Mouse (Mus musculus) activated CD4-positive, CD25-positive, alpha-beta regulatory T cell, adult 4 months (primary cell): ENCODE results near the gene Edn1. TPM values are rescaled to one million over a fixed set of nuclear protein-coding genes. Genes with fewer than 3 reads are reported as not detected.

Experiments used
- ATAC-seq: one replicate; pipeline ENCODE4 v1.8.0; 2017
- polyA plus RNA-seq, 2 experiments: library from polyadenylated mRNA; unstranded; fragments of 100-300 nt; shearing (Covaris generic); gene quantifications; one replicate each; pipeline ENCODE4 v1.2.1; 2017

Edn1 gene
- not detected for polyA plus RNA-seq

DNA sequence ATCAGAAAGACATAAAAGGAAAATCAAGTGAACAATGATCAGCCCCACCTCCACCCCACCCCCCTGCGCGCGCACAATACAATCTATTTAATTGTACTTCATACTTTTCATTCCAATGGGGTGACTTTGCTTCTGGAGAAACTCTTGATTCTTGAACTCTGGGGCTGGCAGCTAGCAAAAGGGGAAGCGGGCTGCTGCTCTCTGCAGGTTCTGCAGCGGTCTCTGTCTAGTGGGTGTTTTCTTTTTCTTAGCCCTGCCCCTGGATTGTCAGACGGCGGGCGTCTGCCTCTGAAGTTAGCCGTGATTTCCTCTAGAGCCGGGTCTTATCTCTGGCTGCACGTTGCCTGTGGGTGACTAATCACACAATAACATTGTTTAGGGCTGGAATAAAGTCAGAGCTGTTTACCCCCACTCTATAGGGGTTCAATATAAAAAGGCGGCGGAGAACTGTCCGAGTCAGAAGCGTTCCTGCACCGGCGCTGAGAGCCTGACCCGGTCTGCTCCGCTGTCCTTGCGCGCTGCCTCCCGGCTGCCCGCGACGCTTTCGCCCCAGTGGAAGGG is at the start of gene Edn1:
Gene Edn1, plus strand, starts transcription at position 316 of the 561 bp plus-strand sequence.
- ATAC-seq = peak; percentile 46

DNA sequence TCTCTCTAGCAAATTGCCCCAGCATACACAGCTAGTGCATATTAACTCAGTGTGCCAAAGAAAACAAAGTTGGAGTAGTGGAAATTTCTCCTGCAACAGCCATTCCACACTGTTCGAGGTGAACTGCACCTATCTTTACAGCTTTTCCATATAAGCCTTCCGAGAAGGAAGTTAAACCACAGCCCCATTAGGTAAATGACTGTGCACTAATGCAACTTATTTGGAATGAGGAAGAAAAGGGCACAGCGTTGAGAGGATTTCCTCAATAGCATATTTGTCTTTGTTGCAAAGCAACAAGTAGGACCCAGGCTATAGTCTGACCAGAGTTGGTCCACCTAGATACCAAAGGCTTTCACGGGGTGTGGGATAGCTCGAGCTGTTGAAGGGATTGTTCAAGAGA is 47.5 kb upstream of the Edn1 start:
- ATAC-seq = no peak

DNA sequence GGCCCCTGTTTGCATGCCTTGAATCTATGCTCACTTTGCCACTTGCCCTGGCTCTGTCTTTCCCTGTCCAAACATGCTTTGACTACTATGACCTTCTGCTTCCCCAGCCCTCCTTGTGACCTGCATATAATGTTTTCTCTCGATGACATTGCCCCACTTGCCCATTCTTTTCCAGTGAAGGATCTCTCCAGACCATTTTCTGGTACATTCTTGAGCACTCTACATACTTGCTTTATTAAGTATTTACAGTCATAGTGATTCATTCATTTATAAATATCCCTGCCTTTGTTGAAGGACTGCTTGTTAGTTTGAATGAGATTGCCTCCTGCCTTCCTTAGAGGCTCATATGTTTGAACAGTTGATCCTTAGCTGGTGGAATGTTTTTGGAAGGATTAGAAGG is 46.2 kb upstream of the Edn1 start:
- ATAC-seq = no peak

DNA sequence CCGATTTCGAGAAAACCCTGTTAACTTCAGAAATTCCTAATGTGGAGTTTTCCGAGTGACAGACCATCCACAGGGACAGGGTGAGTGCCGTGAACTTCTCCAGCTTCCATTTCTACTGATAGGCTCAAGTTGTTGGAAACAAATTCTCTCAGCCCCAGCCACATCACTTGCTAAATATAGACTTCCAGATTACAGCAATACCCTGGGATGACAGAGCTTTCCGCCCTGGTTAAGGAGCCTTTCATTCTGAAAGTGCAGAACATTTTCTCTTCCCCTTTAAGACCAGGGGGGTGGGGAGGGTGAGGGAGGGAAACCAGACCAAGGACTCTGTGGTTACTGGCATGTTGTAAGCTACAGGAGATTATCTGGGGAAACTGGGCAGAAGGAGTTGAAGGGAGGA is 42.9 kb upstream of the Edn1 start:
- no peak for ATAC-seq

DNA sequence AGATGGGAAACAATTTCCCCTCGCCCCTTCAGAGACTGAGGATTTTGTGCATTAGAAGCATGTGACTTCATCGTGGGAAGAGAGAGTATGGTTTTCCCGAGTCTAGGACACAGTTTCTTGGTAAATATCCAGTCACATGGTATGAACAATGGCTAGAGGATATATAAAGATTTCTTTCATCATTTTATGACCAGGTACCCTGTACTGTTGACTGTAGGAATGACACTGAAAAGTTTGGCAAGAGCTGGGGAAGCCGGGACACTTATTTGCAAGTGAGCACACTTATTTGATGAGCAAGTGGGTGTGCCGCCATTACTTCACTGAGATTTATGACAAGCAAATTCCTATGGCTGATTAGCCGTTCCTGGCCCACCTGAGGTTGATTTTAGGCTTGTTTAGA is 40.6 kb upstream of the Edn1 start:
- ATAC-seq = no peak

DNA sequence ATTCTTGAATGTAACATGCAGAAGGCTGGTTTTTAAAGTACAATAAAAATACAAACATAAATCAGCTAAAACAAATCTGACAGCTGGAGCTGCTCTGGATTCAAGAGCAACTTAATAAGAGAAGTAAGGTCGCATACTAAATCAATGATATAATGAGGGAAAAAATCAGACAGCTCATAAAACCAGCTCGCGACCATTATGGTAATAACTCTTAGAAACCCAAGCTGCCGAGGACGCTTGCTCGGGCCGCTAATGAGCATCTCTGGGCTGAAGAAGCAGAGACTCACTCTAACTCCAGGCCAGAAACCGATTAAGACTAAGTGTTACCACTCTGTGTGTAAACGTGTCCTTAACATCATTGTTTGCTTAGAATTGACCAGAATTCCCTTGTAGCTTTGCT is 31.2 kb upstream of the Edn1 start:
- no peak for ATAC-seq

DNA sequence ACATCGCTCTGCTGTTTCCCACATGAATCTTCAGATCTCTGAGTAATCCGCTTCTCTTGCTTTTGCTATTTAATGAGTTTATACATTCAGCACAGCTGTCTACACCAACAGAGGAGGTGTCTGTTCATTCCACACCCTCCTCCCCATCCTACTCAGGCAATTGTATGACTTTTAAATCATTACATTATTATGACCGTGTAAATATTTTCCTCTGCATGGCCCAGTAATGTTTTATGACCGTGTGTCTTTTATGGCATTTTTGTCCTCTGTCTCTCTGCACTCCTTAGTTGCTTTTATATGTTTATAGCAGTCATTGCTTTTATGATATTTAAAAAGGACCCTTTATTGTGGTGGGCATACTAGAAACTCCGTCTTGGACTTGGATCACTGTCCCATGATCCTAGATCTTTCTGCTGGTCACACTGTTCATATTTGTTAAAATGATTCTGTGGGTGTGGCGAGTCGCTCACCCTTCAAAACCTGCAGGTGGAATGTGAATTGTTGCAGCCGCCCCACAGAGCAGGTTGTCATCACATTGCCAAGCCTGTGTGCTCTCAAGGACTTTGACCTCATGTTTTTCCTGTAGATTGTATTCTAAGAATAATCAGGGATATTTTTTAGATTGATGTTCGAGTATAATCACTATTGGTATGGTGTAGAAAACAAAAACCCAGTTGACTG is 24.4 kb upstream of the Edn1 start:
- no peak for ATAC-seq

DNA sequence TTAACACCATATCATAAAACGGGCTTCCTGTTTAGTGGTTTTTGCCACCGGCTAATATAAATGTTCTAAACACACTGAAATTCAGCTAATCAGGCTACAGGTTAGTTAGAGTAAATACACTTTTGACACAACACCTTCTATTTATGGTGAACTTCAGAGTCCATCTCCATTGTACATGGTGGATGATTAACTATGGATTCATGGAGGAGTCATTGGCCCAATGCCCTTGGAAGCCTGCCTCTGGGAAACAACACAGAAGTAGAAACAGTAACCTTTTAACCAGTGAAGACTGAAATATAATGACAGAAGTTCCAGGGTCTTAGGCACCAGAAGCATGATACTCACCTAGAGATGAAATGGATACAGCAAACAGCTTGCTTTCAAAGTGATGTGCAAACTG is 23.5 kb upstream of the Edn1 start:
- ATAC-seq = no peak

DNA sequence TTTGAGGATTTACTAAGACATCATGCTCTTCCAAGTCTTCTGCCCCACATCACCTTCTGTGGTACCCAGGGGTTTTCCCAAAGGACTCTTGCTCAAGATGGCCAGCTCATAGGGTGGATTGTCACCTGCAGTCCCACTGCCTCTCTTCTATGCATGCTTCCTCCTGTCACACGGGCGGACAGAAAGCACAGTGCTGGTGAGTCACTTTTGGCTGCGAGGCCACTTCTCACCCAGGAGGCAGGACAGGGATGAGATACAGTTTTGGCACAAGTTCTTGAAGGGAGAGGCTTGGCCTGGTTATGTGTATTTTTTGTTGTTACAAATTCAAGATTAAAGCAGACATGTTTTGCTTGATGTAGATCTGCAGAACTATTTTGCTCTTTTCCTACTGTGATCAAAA is 15.4 kb upstream of the Edn1 start:
- no peak for ATAC-seq

DNA sequence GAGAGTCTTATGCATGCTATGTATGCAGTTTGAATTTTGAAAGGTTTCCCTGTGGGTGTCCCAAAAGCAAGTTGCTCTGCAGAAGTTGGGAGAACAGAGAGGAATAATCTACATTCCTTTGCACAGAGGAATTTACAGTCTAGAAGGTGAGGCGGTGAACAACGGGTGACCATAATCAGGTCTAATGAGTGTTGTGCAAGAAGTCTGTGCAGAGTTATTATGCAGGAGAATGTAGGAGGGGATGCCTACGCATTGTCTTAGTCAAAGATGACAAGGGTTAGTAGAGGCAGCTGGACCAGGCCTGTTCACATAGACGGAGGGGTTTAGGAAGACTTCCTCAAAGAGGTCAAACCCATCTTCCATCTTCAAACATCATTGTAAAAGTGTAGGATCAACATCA is 14.5 kb upstream of the Edn1 start:
- no peak for ATAC-seq

DNA sequence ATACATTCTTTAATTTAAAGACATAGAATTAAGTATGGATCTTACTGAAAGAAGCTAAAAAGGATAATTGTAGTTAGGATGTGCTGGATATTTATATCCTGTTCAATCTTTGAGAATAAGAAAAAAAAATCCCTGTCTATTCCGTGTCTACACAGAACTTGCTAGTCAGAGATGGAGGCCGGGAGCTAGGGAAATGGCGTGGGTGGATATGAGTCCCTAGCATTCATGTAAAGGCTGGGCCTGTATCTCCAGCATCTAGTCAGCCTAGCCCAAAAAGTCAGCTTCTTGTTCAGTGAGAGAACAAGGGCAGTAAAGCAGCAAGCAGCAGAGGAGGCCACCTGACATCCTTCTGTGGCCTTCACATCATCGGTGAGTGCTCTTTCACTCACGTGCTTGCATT is 8.7 kb upstream of the Edn1 start:
- no peak for ATAC-seq

DNA sequence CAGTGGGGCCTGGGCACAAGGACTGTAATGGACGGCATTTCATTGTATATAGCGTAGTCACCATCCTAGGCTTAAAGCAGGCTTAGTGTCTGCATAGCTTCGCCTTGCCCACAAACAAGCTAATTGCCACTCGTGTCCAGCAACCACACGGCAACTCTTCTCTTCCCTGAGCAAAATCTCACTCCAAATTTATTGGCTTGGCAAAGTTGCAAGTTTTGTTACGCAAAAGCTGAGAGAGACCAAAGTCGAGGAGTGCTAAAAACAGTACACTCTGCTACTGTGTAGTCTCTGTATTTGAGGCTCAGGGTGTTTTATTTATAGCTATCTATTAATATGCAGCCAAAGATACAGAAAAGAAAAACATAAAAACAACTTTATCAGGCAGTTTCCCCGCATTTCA is 3.0 kb upstream of the Edn1 start:
- ATAC-seq = no peak

DNA sequence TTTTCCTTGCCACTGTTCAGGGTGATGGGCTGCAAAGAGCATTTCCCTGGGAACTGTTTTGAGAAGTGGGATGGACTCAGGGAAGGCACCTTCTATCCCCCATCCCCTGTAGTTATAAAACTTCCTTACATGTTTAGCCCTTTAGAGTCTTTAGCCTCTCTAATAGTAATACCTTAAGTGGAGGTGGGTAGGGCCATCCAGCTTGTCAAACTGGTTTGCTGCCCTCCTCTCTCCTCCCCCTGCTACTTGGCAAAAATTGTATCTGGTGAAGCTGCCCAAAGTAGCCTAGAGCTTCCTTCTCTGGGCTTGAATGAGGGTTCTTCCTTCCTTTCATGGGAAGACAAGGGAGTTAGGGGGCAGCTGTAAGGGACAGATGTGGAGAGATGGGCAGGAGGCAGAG is 2.5 kb upstream of the Edn1 start:
- ATAC-seq = no peak

DNA sequence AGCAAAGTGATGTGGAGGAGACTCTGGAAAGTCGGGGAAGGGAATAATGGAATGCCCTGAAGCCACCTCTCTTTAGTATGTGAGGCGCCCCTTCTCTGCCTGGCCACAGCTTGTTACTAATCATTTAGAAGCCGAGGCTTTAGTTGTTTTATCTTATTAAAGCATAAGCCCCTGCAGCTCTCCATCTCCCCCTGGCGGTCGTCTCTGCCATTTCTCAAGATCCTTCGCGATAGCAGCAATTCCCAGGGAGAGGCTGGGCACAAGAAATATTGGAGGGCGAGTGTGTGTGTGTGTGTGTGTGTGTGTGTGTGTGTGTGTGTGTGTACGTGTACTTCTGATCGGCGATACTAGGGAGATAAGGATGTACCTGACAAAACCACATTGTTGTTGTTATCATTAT is 709 bp upstream of the Edn1 start:
- ATAC-seq = no peak

DNA sequence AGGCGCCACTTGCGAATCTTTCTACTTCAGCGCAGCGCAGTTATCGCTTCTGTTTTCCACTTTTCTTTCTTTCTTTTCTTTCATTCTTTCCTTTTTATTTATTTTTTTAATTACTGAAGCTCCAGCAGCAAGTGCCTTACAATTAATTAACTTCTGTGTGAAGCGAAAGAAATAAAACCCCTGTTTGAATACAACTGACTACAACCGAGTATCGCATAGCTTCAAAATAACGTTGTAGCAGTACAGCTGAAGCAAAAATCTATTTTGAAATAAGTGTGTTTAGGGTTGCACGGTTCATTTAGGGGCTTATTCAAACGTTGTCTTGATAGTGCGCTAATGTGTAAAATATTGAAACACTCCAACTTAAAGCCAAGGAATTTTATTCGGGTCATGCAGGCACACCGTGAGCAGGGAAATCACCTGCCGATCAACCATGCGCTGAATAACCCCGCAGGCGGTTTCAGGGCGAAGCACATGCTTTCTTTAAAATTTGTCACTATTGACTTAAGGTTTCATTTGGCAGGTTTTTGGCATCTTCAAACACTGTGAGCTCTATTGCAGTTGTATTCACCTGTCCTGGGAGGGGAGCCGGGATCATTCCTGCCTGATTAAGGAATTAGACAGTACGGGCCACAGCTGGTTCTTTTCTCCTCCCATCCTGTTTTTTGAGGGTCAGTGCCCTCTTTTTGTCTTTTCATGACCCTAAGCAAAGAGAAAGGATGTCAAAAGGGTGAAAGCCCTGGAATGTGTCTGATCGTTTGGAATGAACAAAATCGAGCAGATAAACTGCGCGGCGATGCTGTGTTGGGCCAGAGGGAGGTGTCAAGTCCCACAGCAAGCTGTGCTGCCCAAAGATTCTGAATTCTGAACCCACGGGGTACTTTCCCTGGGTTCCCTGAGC is 935 bp downstream of the Edn1 start:
- no peak for ATAC-seq

DNA sequence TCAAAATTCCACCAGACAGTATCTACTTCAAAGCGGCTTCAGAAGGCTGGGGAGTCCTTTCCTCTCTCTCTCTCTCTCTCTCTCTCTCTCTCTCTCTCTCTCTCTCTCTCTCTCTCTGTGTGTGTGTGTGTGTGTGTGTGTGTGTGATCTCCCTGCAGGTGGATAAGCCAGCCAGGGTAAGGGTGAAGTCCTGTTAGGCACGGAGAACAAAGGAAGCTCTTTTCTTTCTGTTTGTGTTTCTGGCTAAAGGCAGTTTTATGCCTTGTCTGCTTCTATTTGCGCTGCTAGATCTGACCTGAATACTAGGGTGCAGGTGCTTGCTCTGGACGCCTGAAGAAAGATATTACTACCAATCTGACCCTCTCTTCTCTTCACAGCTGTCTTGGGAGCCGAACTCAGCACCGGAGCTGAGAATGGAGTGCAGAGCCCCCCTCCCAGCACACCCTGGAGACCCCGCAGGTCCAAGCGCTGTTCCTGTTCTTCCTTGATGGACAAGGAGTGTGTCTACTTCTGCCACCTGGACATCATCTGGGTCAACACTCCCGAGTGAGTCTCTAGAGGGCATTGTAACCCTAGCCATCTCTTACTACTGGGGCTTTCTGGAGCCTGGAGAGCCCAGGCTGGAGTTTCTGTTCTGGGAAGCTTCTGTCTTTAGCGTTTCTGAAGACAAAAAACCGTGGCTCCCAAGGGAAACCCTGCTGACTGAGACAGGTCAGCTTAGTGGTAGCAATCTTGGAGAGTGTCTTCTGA is 2.1 kb downstream of the Edn1 start:
- no peak for ATAC-seq

DNA sequence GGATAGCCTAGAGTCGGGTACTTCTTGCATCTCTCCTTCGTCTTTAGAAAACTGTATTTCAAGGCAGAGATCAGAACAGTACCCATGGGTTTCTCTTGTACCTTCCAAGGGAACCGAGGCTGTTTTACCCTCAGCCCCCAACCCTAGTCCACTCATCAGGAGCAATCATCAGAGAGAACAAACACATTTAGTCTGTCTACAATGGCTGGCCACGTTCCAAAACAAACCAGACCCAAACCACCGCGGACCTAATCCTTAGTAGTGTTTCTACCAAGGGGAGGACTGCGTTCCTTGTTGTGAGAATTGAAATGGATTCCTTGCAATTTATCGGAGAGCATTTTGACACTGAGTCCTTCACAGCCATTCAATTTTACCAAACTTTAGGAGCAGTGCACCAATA is 2.9 kb downstream of the Edn1 start:
- ATAC-seq = no peak

DNA sequence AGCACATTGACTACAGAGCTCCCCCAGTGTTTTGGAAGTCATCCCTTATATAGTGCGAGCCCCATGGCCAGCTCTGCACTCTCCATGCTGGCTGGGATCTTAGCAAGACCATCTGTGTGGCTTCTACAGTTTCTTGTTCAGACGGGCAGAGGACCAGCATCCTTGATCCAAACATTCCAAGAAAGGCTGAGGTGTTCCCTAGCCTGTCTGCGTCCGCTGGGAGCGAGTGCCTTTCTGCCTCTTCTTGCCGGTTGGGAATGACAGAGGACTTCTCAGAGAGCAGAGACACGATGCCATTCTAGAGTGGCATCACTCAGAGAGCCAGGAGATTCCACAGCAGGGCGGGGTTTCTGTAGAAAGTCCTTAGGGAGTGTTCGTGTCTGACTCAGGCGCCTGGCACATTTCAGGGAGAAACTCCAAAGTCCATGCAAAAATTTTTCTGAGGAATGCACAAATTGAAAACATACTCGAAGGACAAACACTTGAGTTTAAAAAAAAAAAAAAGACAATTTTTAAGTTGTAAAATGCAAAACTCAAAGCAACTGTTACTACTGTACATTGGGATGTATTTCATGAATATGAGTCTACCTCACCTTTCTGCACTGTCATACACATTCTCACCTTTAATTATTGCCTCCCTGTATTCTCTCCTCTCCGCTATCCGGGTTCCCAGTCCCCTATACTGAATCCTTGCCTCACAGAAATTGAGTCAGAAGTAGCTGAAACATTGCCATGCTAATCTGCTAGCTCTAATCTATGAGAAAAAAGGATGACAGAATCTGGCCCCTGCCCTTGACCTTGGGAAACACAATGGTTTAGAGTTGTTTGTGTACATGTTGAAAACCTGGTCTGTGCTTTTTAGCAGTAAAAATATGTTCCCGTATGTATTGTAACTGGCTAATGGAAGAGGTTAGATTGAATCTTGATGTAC is 5.9 kb downstream of the Edn1 start:
- no peak for ATAC-seq

DNA sequence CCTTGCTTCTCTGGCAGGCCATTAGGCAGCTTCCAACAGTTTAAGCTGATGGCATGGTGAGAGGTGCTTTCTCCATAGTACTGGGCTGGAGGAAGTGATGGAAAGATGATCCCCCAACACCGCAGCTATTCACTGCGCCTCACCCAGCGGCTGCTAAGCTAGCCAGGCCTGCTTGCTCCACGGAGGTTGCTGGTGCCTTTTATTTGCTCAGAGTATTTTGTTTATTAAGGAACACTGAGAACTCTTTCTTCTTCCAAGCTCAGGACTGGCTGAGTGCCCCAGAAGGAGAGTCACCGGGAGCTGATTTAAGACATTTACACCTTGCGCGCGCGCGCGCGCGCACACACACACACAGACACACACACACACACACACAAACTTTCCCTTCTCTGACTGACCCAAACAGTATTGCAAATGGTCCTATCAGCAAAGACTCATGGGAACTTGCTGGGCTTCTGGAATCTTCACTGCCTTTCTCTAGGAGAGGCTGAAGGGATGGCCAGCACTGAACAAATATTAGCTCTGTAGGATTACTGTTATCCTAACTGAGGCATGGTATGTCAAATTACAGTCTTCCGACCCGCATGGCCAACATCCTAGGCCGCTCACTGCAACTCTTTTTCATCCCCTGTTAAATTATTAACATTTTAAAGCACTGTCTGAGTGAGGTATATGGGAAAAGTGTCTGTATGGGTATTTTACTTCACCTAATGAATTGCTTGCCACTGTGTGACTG is 7.3 kb downstream of the Edn1 start:
- ATAC-seq = no peak

DNA sequence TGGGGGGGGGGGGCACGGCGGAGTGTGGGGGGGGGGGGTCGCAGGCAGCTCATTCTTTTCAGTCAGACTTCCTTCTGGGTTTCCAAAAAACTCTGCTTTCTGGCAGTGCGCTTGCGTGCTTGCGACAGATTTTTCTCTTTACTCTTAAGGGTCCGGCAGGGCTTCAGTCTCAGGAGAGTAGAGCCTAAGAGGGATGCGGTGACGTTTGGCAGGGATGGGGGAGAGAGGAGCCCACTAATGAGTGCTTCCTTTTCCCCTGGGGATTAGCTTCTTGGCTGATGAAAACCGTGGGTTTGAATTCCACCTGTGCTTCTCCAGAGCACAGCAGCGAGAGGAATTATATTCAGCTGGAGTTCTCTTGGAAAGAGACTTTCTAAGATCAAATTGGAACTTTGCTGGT is 8.5 kb downstream of the Edn1 start:
- no peak for ATAC-seq

DNA sequence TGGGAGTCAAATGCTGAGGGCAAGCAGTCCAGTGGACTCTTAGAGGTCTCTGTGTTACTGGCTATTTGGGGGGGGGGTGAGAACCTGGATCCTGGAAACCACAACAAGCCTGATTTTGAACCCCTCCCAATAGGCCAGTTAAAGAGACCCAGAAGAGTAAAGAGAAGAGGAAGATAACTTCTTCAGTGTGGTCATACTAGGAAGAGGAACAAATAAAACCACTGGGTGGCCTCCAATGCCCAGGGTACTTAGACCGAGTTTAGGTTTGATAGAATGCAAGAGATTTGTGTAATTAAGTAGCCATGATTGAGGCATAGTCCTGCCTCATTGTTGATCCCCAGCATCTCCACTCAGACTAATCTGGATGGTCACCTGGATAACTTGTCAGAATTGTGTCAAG is 14.4 kb downstream of the Edn1 start:
- no peak for ATAC-seq
